Mouse (Mus musculus) inflammation-experienced regulatory T-cells, adult 6 months (primary cell): ENCODE data around the gene Syce1l. TPM values are rescaled to one million over a fixed set of nuclear protein-coding genes. Genes with fewer than 3 reads are reported as not detected.

Experiments used
- ATAC-seq: one replicate; pipeline ENCODE4 v1.8.0; 2017
- polyA plus RNA-seq, 3 experiments: library from polyadenylated mRNA; unstranded; fragments of 100-300 nt; shearing (Covaris generic); gene quantifications; one replicate each; pipeline ENCODE4 v1.2.1; 2017

Syce1l gene
- polyA plus RNA-seq = not detected

- ATAC-seq = no peak
These were observed at the start of gene Syce1l for GRCm38 (mm10) chr8:113642926-113643325. Syce1l (plus strand) TSS chr8:113643213.

GRCm38 (mm10) chr8:113598401-113598800 lies 44.6 kb upstream of the Syce1l start:
- no peak for ATAC-seq

GRCm38 (mm10) chr8:113632634-113633033 lies 10.4 kb upstream of the Syce1l start:
- no peak for ATAC-seq

GRCm38 (mm10) chr8:113634161-113634560 lies 8.9 kb upstream of the Syce1l start:
- no peak for ATAC-seq

- peak; percentile 87 for ATAC-seq
These were observed 8.1 kb upstream of the Syce1l start, which contains the start of gene Mon1b for GRCm38 (mm10) chr8:113634670-113635591. Mon1b (plus strand) TSS chr8:113635587.

- peak; percentile 63 for ATAC-seq
These were observed 7.3 kb upstream of the Syce1l start for GRCm38 (mm10) chr8:113635592-113636279.

GRCm38 (mm10) chr8:113636280-113636628 lies 6.8 kb upstream of the Syce1l start:
- ATAC-seq = no peak

GRCm38 (mm10) chr8:113640357-113640756 lies 2.7 kb upstream of the Syce1l start:
- ATAC-seq = no peak

GRCm38 (mm10) chr8:113643479-113644210 lies 632 bp downstream of the Syce1l start:
- no peak for ATAC-seq

- ATAC-seq = no peak
These were observed 2.2 kb downstream of the Syce1l start for GRCm38 (mm10) chr8:113645220-113645619.

GRCm38 (mm10) chr8:113652450-113652849 lies 9.4 kb downstream of the Syce1l start:
- ATAC-seq = no peak

GRCm38 (mm10) chr8:113653151-113653550 lies 10.1 kb downstream of the Syce1l start:
- no peak for ATAC-seq

- peak; percentile 99 for ATAC-seq
These were observed 13.1 kb downstream of the Syce1l start for GRCm38 (mm10) chr8:113656154-113656553.

GRCm38 (mm10) chr8:113656681-113657298 lies 13.8 kb downstream of the Syce1l start:
- ATAC-seq = peak; percentile 4

GRCm38 (mm10) chr8:113660128-113660527 lies 17.1 kb downstream of the Syce1l start:
- ATAC-seq = no peak

- peak; percentile 92 for ATAC-seq
These were observed 21.5 kb downstream of the Syce1l start for GRCm38 (mm10) chr8:113664544-113664943.

- no peak for ATAC-seq
These were observed 22.0 kb downstream of the Syce1l start for GRCm38 (mm10) chr8:113665036-113665435.

GRCm38 (mm10) chr8:113665951-113666350 lies 22.9 kb downstream of the Syce1l start:
- ATAC-seq = no peak

GRCm38 (mm10) chr8:113666714-113667432 lies 23.9 kb downstream of the Syce1l start:
- ATAC-seq = no peak

- ATAC-seq = peak; percentile 35
These were observed 26.9 kb downstream of the Syce1l start for GRCm38 (mm10) chr8:113669924-113670323.

GRCm38 (mm10) chr8:113672599-113673255 lies 29.7 kb downstream of the Syce1l start:
- ATAC-seq = no peak
